Mouse (Mus musculus) embryo, embryonic 11 days (tissue): ENCODE results near the gene 1700021F05Rik.

Source experiments
- DNase-seq: peaks from one replicate; pipeline ENCODE4 v3.0.0-alpha.2; 2015

1700021F05Rik gene

GRCm38 (mm10) chr10:43481179-43481578 lies 59.6 kb downstream of the 1700021F05Rik start:
- no peak for DNase-seq

- DNase-seq = peak; percentile 20
Measured at GRCm38 (mm10) chr10:43480227-43480849, 60.5 kb downstream of the 1700021F05Rik start.

GRCm38 (mm10) chr10:43479436-43480157 lies 61.2 kb downstream of the 1700021F05Rik start:
- peak; percentile 92 for DNase-seq

DNA sequence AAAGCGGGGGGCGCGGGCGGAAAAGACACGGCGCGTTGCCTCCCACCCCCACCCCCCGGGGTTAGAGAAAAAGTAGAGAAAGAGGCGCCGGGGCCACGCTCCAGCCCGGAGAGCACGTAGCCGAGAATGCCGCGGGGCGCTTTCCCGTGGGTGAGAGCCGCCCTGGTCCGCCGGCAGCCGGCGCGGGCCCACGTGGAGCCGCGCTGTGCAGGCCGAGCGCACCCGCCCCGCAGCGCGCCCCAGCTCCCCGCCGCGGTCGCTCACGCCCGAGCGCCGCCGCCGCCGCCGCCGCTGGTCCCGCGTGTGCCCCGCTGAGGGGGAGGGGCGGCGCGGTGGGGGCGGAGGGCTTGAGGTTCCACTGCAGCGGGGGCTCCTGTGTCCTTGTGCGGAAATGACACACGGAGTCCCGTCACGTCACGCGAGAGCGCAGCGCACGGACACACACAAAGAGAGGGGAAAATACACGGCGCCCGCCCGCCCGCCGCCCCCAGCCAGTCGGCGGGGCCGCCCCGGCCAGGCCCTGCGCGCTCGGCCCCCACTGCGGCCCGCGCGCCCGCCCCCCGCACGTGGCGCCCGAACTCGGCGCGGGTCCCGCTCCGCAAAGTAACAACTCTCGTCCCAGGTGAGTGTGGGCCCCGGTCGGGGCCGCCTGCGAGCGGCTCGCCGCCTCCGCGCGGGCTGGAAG lies 61.9 kb downstream of the 1700021F05Rik start, which contains the start of gene Bend3:
Bend3 (plus strand) TSS at position 81 of the 685 bp plus-strand sequence.
- peak; percentile 78 for DNase-seq

DNA sequence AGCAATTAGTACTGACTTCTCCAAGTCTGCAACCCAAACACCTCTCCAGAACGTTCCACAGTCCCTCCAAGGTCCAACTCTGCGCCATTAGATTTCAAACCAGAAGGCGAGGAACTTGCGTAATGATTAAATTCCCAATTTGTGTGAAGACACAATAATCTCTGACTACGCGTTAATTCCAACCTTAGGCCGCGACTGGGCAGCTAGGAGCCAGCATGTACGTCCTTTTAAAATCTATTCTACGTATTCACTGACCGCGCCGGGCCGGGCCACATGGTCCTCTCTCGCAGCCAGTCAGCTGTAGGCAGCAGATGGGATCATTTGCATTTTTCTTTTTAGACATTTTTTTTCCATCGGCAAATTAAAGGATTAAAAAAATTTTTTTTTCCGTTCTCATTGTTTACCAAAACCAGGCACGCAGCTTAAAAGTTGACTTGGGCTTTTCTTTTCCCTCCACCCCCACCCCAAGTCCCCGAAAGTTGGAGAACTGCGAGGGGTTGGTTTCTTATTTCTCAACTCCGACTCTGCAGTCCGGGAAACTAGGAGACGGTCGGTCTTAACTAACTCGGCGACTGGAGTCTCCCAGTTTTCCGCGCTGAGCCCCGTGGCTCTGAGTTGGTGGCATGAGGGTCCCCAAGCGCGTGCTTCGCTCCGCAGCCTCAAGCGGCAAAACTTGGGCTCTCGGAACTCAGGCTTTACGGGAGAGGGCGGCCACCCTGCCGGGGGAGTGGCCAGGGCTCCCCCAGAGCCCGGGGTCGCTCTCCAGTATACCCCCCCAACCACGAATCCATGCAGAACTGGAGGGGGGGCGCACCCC lies 62.7 kb downstream of the 1700021F05Rik start:
- DNase-seq = peak; percentile 88

GRCm38 (mm10) chr10:43477459-43477858 lies 63.3 kb downstream of the 1700021F05Rik start:
- peak; percentile 60 for DNase-seq

DNA sequence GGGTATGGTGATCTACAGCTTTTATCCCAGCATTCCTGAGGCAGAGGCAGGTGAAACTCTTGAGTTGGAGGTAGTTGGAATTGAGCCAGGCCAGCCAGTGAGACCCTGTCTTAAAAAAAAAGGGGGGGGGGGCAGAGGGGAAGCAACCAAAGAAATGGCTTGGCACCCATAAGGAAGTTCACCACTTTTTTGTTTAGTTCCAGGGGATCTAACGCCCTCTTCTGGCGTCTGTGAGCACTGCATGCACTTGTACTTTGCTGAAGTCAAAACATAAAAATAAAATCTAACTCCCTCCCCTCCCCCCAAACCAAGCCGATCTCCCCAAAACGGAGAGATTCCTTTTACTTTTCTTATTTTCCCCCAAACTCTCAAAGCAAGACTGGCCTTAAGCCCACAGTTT lies 65.4 kb downstream of the 1700021F05Rik start:
- no peak for DNase-seq
